In genomic region chr9:85748204-85749141, GRCm38 (mm10) we compare ENCODE assay signal across 8 mouse cellular contexts. TPM values are rescaled to one million over a fixed set of nuclear protein-coding genes. Genes with fewer than 3 reads are reported as not detected.
DNase-seq lines count a peak whose midpoint lies in the region; ATAC-seq and TF ChIP-seq lines count a peak whose summit lies in the region.

No protein-coding gene starts in this region.

- H3K27me3 ChIP-seq in embryonic facial prominence, embryonic 10.5 days (replicated peaks; ENCODE audit: low read depth, poor library complexity, severe bottlenecking): no peaks in the 10 kb centered on the region
- no peaks in the 10 kb centered on the region for H3K27me3 ChIP-seq in heart, adult 2 months (ENCODE audit: control insufficient read depth, insufficient read depth, low read length)
- no peaks in the 10 kb centered on the region for H3K27me3 ChIP-seq in kidney, adult 2 months (replicated peaks; ENCODE audit: control insufficient read depth, insufficient read depth, low read length)
- H3K27me3 ChIP-seq in liver, embryonic 11.5 days (replicated peaks; ENCODE audit: control insufficient read depth, insufficient read depth, low read length): no peaks in the 10 kb centered on the region
- H3K27me3 ChIP-seq in myocyte (ENCODE audit: control insufficient read depth, insufficient read depth, insufficient read length): no peaks in the 10 kb centered on the region
- no peaks in the 10 kb centered on the region for H3K27me3 ChIP-seq in stomach, embryonic 15.5 days (replicated peaks)

- peak overlapping the region; percentile 75 for H3ac ChIP-seq in myocyte (ENCODE audit: control insufficient read depth, insufficient read length)

- peaks cover 9% of the 10 kb centered on the region for H3K36me3 ChIP-seq in embryonic facial prominence, embryonic 10.5 days (replicated peaks)
- H3K36me3 ChIP-seq in heart, adult 2 months (ENCODE audit: control insufficient read depth, insufficient read depth, low read length): peaks cover 17% of the 10 kb centered on the region
- no peaks in the 10 kb centered on the region for H3K36me3 ChIP-seq in kidney, adult 2 months (ENCODE audit: control insufficient read depth, insufficient read depth, low read length)
- H3K36me3 ChIP-seq in liver, embryonic 11.5 days (ENCODE audit: control insufficient read depth, insufficient read depth, low read length): no peaks in the 10 kb centered on the region
- H3K36me3 ChIP-seq in myocyte (ENCODE audit: control insufficient read depth, insufficient read depth): no peaks in the 10 kb centered on the region
- peaks cover under 1% of the 10 kb centered on the region for H3K36me3 ChIP-seq in stomach, embryonic 15.5 days

- no peak for TF ChIP-seq EP300 in heart, adult 2 months (IDR thresholded peaks at IDR 0.05; ENCODE audit: insufficient read depth, low read depth, low read length)

- H3K4me2 ChIP-seq in liver, embryonic 11.5 days: peak overlapping the region; percentile 69
- H3K4me2 ChIP-seq in myocyte (ENCODE audit: low read depth): peak overlapping the region; percentile 71
- H3K4me2 ChIP-seq in stomach, embryonic 15.5 days: peak overlapping the region; percentile 80

- H3K9ac ChIP-seq in heart, adult 2 months (ENCODE audit: low read depth, low read length): peak overlapping the region; percentile 84
- peak overlapping the region; percentile 95 for H3K9ac ChIP-seq in liver, embryonic 11.5 days (ENCODE audit: low read depth, low read length)
- H3K9ac ChIP-seq in stomach, embryonic 15.5 days: peak overlapping the region; percentile 97

- ATAC-seq in liver, embryonic 11.5 days (replicated peaks; ENCODE audit: low FRiP score): peak; percentile 77
- peak; percentile 71 for ATAC-seq in stomach, embryonic 15.5 days (ENCODE audit: insufficient read depth, low FRiP score, low read depth)

- DNase-seq in 416B (ENCODE audit: low read depth): peak; percentile 93
- peak; percentile 89 for DNase-seq in adrenal gland, postnatal 10 days
- peak; percentile 83 for DNase-seq in embryonic facial prominence, embryonic 10.5 days (ENCODE audit: low spot score)
- peak; percentile 86 for DNase-seq in heart, adult 2 months
- DNase-seq in kidney, adult 2 months: peak; percentile 83
- peak; percentile 84 for DNase-seq in liver, embryonic 11.5 days (ENCODE audit: low spot score)

- TF ChIP-seq POLR2A in heart, adult 2 months (IDR thresholded peaks at IDR 0.05; ENCODE audit: insufficient read depth, low read depth, low read length): peak; percentile 53; the same call in 1 of the 2 replicates
- no peak for TF ChIP-seq POLR2A in kidney, adult 2 months (IDR thresholded peaks at IDR 0.05; ENCODE audit: low read depth, low read length)
- TF ChIP-seq POLR2A in myocyte (IDR thresholded peaks at IDR 0.05; ENCODE audit: insufficient read length, low read depth): peak; percentile 61

- intact Hi-C loops in heart, adult 2 months (cut with DNase I): no loop called here

- no peaks in the 10 kb centered on the region for H3K9me3 ChIP-seq in embryonic facial prominence, embryonic 10.5 days
- no peaks in the 10 kb centered on the region for H3K9me3 ChIP-seq in liver, embryonic 11.5 days (ENCODE audit: control insufficient read depth, low read length)
- no peaks in the 10 kb centered on the region for H3K9me3 ChIP-seq in stomach, embryonic 15.5 days

- 1% methylated on average over 43 of the region's 43 CpGs for WGBS in embryonic facial prominence, embryonic 10.5 days
- WGBS in heart, adult 2 months: under 1% methylated on average over 43 of the region's 43 CpGs
- 1% methylated on average over 43 of the region's 43 CpGs for WGBS in kidney, adult 2 months
- WGBS in liver, embryonic 11.5 days: 1% methylated on average over 42 of the region's 43 CpGs
- 1% methylated on average over 43 of the region's 43 CpGs for WGBS in stomach, embryonic 15.5 days

- H3K4me1 ChIP-seq in embryonic facial prominence, embryonic 10.5 days: peaks cover 15% of the 10 kb centered on the region
- peaks cover 6% of the 10 kb centered on the region for H3K4me1 ChIP-seq in heart, adult 2 months (ENCODE audit: control insufficient read depth, insufficient read depth, low read length)
- H3K4me1 ChIP-seq in kidney, adult 2 months (ENCODE audit: control insufficient read depth, insufficient read depth, low read length): peaks cover 4% of the 10 kb centered on the region
- H3K4me1 ChIP-seq in liver, embryonic 11.5 days (replicated peaks; ENCODE audit: control insufficient read depth, insufficient read depth, low read length): peaks cover 5% of the 10 kb centered on the region
- peaks cover 11% of the 10 kb centered on the region; the same call in 1 of the 2 replicates for H3K4me1 ChIP-seq in stomach, embryonic 15.5 days

- H3K4me3 ChIP-seq in embryonic facial prominence, embryonic 10.5 days: peak overlapping the region; percentile 98
- H3K4me3 ChIP-seq in heart, adult 2 months: peak overlapping the region; percentile 77
- peak overlapping the region; percentile 74 for H3K4me3 ChIP-seq in kidney, adult 2 months (ENCODE audit: insufficient read depth, low read depth, low read length)
- H3K4me3 ChIP-seq in liver, embryonic 11.5 days (ENCODE audit: low read depth, low read length): peak overlapping the region; percentile 86
- H3K4me3 ChIP-seq in myocyte: peak overlapping the region; percentile 74
- H3K4me3 ChIP-seq in stomach, embryonic 15.5 days (replicated peaks): peak overlapping the region; percentile 93

- H3K79me2 ChIP-seq in heart, adult 2 months (replicated peaks; ENCODE audit: control insufficient read depth, insufficient read depth, low read length): no peaks in the 10 kb centered on the region; the same call in 1 of the 2 replicates
- peaks cover 51% of the 10 kb centered on the region for H3K79me2 ChIP-seq in myocyte (ENCODE audit: control insufficient read depth, insufficient read depth)

- H3K27ac ChIP-seq in embryonic facial prominence, embryonic 10.5 days (replicated peaks): peak overlapping the region; percentile 100
- H3K27ac ChIP-seq in heart, adult 2 months: peak overlapping the region; percentile 97
- H3K27ac ChIP-seq in kidney, adult 2 months (ENCODE audit: insufficient read depth, low read depth, low read length): peak overlapping the region; percentile 75
- H3K27ac ChIP-seq in liver, embryonic 11.5 days (ENCODE audit: low read depth, low read length): peak overlapping the region; percentile 93
- H3K27ac ChIP-seq in stomach, embryonic 15.5 days: peak overlapping the region; percentile 99

- peak; percentile 9; the same call in 1 of the 2 replicates for TF ChIP-seq CTCF in heart, adult 2 months (IDR thresholded peaks at IDR 0.05)
- no peak for TF ChIP-seq CTCF in kidney, adult 2 months (conservative IDR thresholded peaks at IDR 0.05; ENCODE audit: insufficient read depth, insufficient read length, low read depth, low read length)

TF ChIP-seq in myocyte, 11 proteins besides CTCF, POLR2A, EP300 and RAD21:
- TF ChIP-seq CEBPB (IDR thresholded peaks at IDR 0.05; ENCODE audit: insufficient read depth, poor library complexity, severe bottlenecking) (no peak), MYOD1 (IDR thresholded peaks at IDR 0.05; ENCODE audit: control insufficient read depth in 1 of 3, insufficient read length in 2 of 3, low read depth in 2 of 3) (peak in 1 of 3 experiments; percentile 19)

RNA-seq across cellular contexts. Expression of gene Ibtk, which starts 0.7 kb away (rescaled TPM):
- total RNA-seq in adrenal gland, postnatal 10 days (2021): 10 to 100 TPM; 32.7 to 42.9 TPM
- polyA plus RNA-seq in embryonic facial prominence, embryonic 10.5 days (2016; fragmentation: Nextera tagmentation; extraction: Ambion mirVana): 35.9 and 36.1 TPM in 2 replicates
- total RNA-seq in heart, adult 2 months (2021): 10 to 100 TPM; 31.7 to 35.5 TPM
- polyA plus RNA-seq in heart, adult 2 months (2012; rRNA removed): 6.0 and 13.6 TPM in 2 replicates
- 4.9 and 6.1 TPM in 2 replicates for polyA plus RNA-seq in kidney, adult 2 months (2012; rRNA removed)
- polyA plus RNA-seq in liver, embryonic 11.5 days (2014; fragmentation: Nextera tagmentation; extraction: Ambion mirVana): 33.2 and 36.6 TPM in 2 replicates
- polyA plus RNA-seq in myocyte (2012; fragmentation: generic; extraction: Trizol): 13.5 TPM
- polyA plus RNA-seq in stomach, embryonic 15.5 days (2015; fragmentation: Nextera tagmentation; extraction: Ambion mirVana): 31.2 and 33.6 TPM in 2 replicates

Comparison
In these comparisons a context has a peak if more than half of its experiments do, and no peak if none do; other contexts are left out.
1. Peak in every context shown above with its lines: DNase-seq, ATAC-seq, H3K4me3 ChIP-seq and H3K27ac ChIP-seq.